In the genomic region with DNA sequence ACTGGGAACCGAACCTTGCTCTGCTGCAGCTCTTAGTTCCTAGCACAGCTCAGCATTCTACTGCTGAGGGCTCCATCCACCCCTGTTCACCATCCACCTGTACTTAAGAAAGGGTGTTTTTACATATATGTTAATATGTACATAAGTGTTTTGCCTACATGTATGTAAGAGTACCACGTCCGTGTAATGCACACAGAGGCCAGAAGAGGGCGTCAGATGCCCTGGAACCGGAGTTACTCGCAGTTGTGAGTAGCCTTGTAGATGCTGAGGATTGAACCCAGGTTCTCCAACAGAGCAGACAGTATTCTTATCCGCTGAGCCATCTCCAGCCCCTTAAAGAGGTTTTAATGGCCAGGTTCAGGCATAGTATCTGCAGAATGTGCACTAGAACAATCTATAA, we compare ENCODE assay signal across 9 mouse cellular contexts.
DNase-seq lines count a peak whose midpoint lies in the region; ATAC-seq and TF ChIP-seq lines count a peak whose summit lies in the region.
"Had no signal": no experiment of that assay in that cellular context is flagged by ENCODE, and none has a peak within 500 bp of the region (broad histone marks: within the 10 kb centered on the region; RNA-seq: fewer than 3 reads in every experiment).

No protein-coding gene starts in this region.

- intact Hi-C loops in left cerebral cortex, postnatal 36 days (cut with DNase I) = no loop called here

- H3K27ac ChIP-seq in intestine, postnatal 0 days (ENCODE audit: low read depth, low read length) = no peak overlapping the region
- H3K27ac ChIP-seq in intestine, embryonic 15.5 days = no peak overlapping the region
- H3K27ac ChIP-seq in liver, postnatal 0 days (ENCODE audit: low read depth) = no peak overlapping the region
- H3K27ac ChIP-seq: lung, embryonic 15.5 days had no signal

- WGBS in intestine, postnatal 0 days = 80% methylated on average over 7 of the region's 7 CpGs
- WGBS in intestine, embryonic 15.5 days = 83% methylated on average over 7 of the region's 7 CpGs
- 71% methylated on average over 7 of the region's 7 CpGs for WGBS in liver, postnatal 0 days (ENCODE audit: insufficient replicate concordance)

- H3K4me1 ChIP-seq in intestine, postnatal 0 days (replicated peaks; ENCODE audit: control insufficient read depth, insufficient read depth, low read length) = no peaks in the 10 kb centered on the region
- peaks cover 7% of the 10 kb centered on the region; the same call in 1 of the 2 replicates for H3K4me1 ChIP-seq in intestine, embryonic 15.5 days (replicated peaks)
- peaks cover 21% of the 10 kb centered on the region for H3K4me1 ChIP-seq in E14TG2a.4 (replicated peaks; ENCODE audit: low read depth, low read length)
- H3K4me1 ChIP-seq in liver, postnatal 0 days (ENCODE audit: insufficient read depth) = no peaks in the 10 kb centered on the region

- peaks cover 15% of the 10 kb centered on the region for H3K36me3 ChIP-seq in intestine, postnatal 0 days (ENCODE audit: control insufficient read depth, insufficient read depth)
- H3K36me3 ChIP-seq in intestine, embryonic 15.5 days = peaks cover 14% of the 10 kb centered on the region; the same call in 1 of the 2 replicates
- H3K36me3 ChIP-seq in E14TG2a.4 (ENCODE audit: insufficient read depth, low read length) = no peaks in the 10 kb centered on the region
- H3K36me3 ChIP-seq in liver, postnatal 0 days (replicated peaks; ENCODE audit: insufficient read depth, low read length) = peaks cover 11% of the 10 kb centered on the region

- no peaks in the 10 kb centered on the region for H3K27me3 ChIP-seq in intestine, postnatal 0 days (replicated peaks; ENCODE audit: control insufficient read depth, insufficient read depth, low read length)
- H3K27me3 ChIP-seq in intestine, embryonic 15.5 days (replicated peaks) = no peaks in the 10 kb centered on the region
- H3K27me3 ChIP-seq in E14TG2a.4 (ENCODE audit: insufficient read depth, low read length) = no peaks in the 10 kb centered on the region
- no peaks in the 10 kb centered on the region for H3K27me3 ChIP-seq in liver, postnatal 0 days (ENCODE audit: insufficient read depth, low read length)
- H3K27me3 ChIP-seq: lung, embryonic 15.5 days had no signal

- no peaks in the 10 kb centered on the region for H3K9me3 ChIP-seq in intestine, postnatal 0 days (ENCODE audit: control insufficient read depth)
- H3K9me3 ChIP-seq in intestine, embryonic 15.5 days = no peaks in the 10 kb centered on the region
- peaks cover 4% of the 10 kb centered on the region; the same call in 1 of the 2 replicates for H3K9me3 ChIP-seq in E14TG2a.4 (ENCODE audit: low read length)
- no peaks in the 10 kb centered on the region for H3K9me3 ChIP-seq in liver, postnatal 0 days (ENCODE audit: low read length)
- H3K9me3 ChIP-seq: lung, embryonic 15.5 days had no signal

- TF ChIP-seq CTCF in intestine, postnatal 0 days (IDR thresholded peaks at IDR 0.05; ENCODE audit: low read depth) = peak; percentile 49; the same call in 1 of the 2 replicates
- peak; percentile 69 for TF ChIP-seq CTCF in E14TG2a.4 (conservative IDR thresholded peaks at IDR 0.05; ENCODE audit: low read length)
- TF ChIP-seq CTCF in liver, postnatal 0 days (IDR thresholded peaks at IDR 0.05; ENCODE audit: low read depth) = peak; percentile 38

- TF ChIP-seq EP300 in liver, postnatal 0 days (IDR thresholded peaks at IDR 0.05; ENCODE audit: low read depth) = no peak

- no peak for ATAC-seq in intestine, postnatal 0 days
- no peak for ATAC-seq in intestine, embryonic 15.5 days
- no peak for ATAC-seq in liver, postnatal 0 days
- ATAC-seq: inflammation-experienced regulatory T-cells, adult 6 months had no signal

- no peak overlapping the region for H3K9ac ChIP-seq in intestine, postnatal 0 days (ENCODE audit: low read depth, low read length)
- H3K9ac ChIP-seq in intestine, embryonic 15.5 days = no peak overlapping the region
- H3K9ac ChIP-seq in liver, postnatal 0 days (replicated peaks) = no peak overlapping the region
- H3K9ac ChIP-seq: lung, embryonic 15.5 days had no signal

- DNase-seq in A20 (ENCODE audit: low read depth, low spot score) = peak; percentile 33
- peak; percentile 36 for DNase-seq in liver, postnatal 0 days
- DNase-seq in layer of hippocampus, adult 9-11 months = no peak
- DNase-seq in left cerebral cortex, postnatal 36 days (ENCODE audit: low spot score in 2 of 2) = no peak

- H3K4me3 ChIP-seq in intestine, postnatal 0 days (ENCODE audit: low read depth, low read length) = no peak overlapping the region
- H3K4me3 ChIP-seq in intestine, embryonic 15.5 days (replicated peaks) = no peak overlapping the region
- H3K4me3 ChIP-seq in E14TG2a.4 (replicated peaks; ENCODE audit: low read length) = no peak overlapping the region
- no peak overlapping the region for H3K4me3 ChIP-seq in liver, postnatal 0 days (ENCODE audit: low read depth, low read length)
- H3K4me3 ChIP-seq: lung, embryonic 15.5 days had no signal

- H3K4me2 ChIP-seq in intestine, postnatal 0 days (replicated peaks; ENCODE audit: low read depth) = no peak overlapping the region
- no peak overlapping the region for H3K4me2 ChIP-seq in intestine, embryonic 15.5 days (replicated peaks)
- no peak overlapping the region for H3K4me2 ChIP-seq in liver, postnatal 0 days (ENCODE audit: low read depth, low read length)
- H3K4me2 ChIP-seq: lung, embryonic 15.5 days had no signal

Comparison
In these comparisons a context has a peak if more than half of its experiments do, and no peak if none do; other contexts are left out.
1. DNase-seq: peak in A20 (single experiment) and liver, postnatal 0 days (single experiment); none in layer of hippocampus, adult 9-11 months (single experiment) and left cerebral cortex, postnatal 36 days (0 of 2).
2. Peak in every context shown above with its lines, with median percentiles within 50 percentile points of each other: CTCF ChIP-seq.